Mouse (Mus musculus) lung, embryonic 14.5 days (tissue): ENCODE data around the gene Mdga2. TPM values are rescaled to one million over a fixed set of nuclear protein-coding genes. Genes with fewer than 3 reads are reported as not detected.

ENCODE experiments used
- ATAC-seq: fragments of 200-750 bp; cut with Nextera tagmentation; 2 replicates; pipeline ENCODE4 v1.8.0; 2017; ENCODE audit warnings: mild to moderate bottlenecking, moderate TSS enrichment, moderate library complexity; ENCODE audit not compliant: insufficient read depth
- DNase-seq: peaks from one replicate; pipeline ENCODE4 v3.0.0-alpha.2; 2015
- H3K27ac ChIP-seq: fragments of 300-500 bp; sonication (generic); 2 replicates; pipeline ENCODE4 v1.5.1; 2014; ENCODE audit warnings: low read depth, mild to moderate bottlenecking, moderate library complexity
- H3K27me3 ChIP-seq: fragments of 300-500 bp; sonication (generic); 2 replicates; pipeline ENCODE4 v1.6.1; 2014; ENCODE audit warnings: low read length, control low read depth; ENCODE audit not compliant: insufficient read depth
- H3K36me3 ChIP-seq: fragments of 300-500 bp; sonication (generic); 2 replicates; pipeline ENCODE4 v1.6.1; 2014; ENCODE audit warnings: control low read depth; ENCODE audit not compliant: insufficient read depth
- H3K4me1 ChIP-seq: fragments of 300-500 bp; sonication (generic); 2 replicates; pipeline ENCODE4 v1.6.1; 2014; ENCODE audit warnings: antibody characterized with exemption, control low read depth; ENCODE audit not compliant: insufficient read depth
- H3K4me2 ChIP-seq: fragments of 300-500 bp; sonication (generic); 2 replicates; pipeline ENCODE4 v1.6.1; 2014; ENCODE audit warnings: mild to moderate bottlenecking
- H3K4me3 ChIP-seq: fragments of 300-500 bp; sonication (generic); 2 replicates; pipeline ENCODE4 v1.5.1; 2014; ENCODE audit warnings: low read depth, low read length
- H3K9ac ChIP-seq: fragments of 300-500 bp; sonication (generic); 2 replicates; pipeline ENCODE4 v1.6.1; 2014
- H3K9me3 ChIP-seq: fragments of 300-500 bp; sonication (generic); 2 replicates; pipeline ENCODE4 v1.6.1; 2016; ENCODE audit warnings: low read depth, low read length, control low read depth
- CTCF ChIP-seq: IDR thresholded peaks from 2 replicates; pipeline ENCODE4 v1.5.1; 2016; ENCODE audit warnings: antibody characterized with exemption, low read depth
- WGBS: fragments of 180-500 bp; shearing (Covaris S2); extraction: QIAGEN DNeasy Blood & Tissue Kit; methylation state at CpG from one replicate; pipeline ENCODE4 v1.1.7; 2014; 5-methylcytosine and 5-hydroxymethylcytosine counted together
- polyA plus RNA-seq: library from polyadenylated mRNA; unstranded; fragments of >200 nt; fragmentation: Nextera tagmentation; extraction: Ambion mirVana; gene quantifications from 2 replicates; pipeline ENCODE4 v1.2.1, GENCODE M21; 2014

Mdga2 gene
- 0.31 and 0.41 TPM in 2 replicates for polyA plus RNA-seq

DNA sequence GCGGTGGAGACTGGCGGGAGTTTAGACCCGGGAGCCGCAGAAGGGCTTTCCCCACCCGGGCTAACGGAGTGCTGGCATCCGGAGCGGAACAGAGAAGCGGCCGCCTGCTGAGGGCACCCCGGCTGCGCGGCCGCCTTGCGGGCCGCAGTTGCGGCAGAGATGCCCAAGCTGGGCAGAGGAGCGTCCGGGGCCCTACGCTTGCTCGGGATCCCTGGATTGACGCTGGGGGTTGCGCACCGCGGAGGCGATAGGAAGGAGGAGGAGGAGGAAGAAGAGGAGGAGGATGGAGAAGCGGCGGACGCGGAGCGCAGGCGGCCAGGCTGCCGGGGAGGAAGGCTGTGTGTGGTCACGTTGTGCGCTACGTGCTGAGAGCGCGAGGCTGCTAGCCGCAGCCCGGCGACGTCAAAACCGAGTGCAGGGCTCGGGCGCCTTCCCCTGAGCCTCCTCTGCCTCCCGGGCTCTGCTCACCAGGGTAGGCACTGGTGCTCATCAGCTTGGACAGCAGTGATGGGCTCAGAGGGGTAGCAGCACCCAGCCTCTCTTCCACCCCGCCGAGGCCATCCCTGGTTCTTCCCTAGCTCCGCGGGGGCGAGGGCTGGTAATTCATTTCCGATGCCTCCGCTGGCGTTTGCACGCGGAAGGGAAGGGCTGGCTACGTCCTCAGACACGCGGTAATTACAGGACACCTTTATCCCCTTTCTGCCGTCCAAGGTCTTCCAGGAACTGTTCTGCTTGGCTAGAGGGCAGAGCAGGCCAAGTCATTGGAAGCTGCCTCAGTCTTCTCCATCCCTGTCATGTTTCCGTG lies at the start of gene Mdga2:
TSS of gene Mdga2 (minus strand) at position 329 of the 805 bp plus-strand sequence.
- H3K9me3 ChIP-seq: no peaks in the 10 kb centered on the region
- no peaks in the 10 kb centered on the region for H3K36me3 ChIP-seq
- H3K4me2 ChIP-seq: peak within 1 kb of the TSS; percentile 98
- H3K27me3 ChIP-seq: peaks cover 46% of the 10 kb centered on the region
- peak within 1 kb of the TSS; percentile 51 for H3K4me3 ChIP-seq
- no peak within 1 kb of the TSS for H3K27ac ChIP-seq
- ATAC-seq: peak; percentile 74
- TF ChIP-seq CTCF: no peak
- DNase-seq: peak; percentile 64
- H3K4me1 ChIP-seq: no peaks in the 10 kb centered on the region
- H3K9ac ChIP-seq: peak within 1 kb of the TSS; percentile 20; the same call in 1 of the 2 replicates
- WGBS: under 1% methylated on average over 61 of the region's 61 CpGs

DNA sequence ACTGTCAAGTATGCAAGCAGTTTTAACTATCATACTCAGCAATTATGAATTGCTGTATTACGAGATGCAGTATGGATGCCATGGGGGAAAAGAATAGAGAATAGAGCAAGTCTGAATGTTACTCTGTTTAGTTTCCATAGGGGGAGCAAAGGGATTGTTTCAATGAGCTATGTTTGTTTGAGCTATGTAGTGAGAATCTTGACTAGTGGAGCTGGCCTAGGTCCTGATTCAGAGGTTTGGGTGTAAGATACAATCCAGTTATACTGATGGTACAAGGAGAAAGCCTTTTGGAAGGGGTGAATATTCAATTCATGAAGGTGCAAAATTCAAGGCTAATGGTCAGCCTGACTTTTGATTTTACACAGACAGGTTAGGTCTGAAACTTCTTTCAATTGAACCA lies 45.1 kb upstream of the Mdga2 start:
- DNase-seq: peak; percentile 74
- TF ChIP-seq CTCF: peak; percentile 25; the same call in 1 of the 2 replicates
- no peaks in the 10 kb centered on the region for H3K9me3 ChIP-seq
- no peak for ATAC-seq
- H3K27me3 ChIP-seq: no peaks in the 10 kb centered on the region
- no peak overlapping the region for H3K27ac ChIP-seq
- H3K9ac ChIP-seq: no peak overlapping the region
- no peaks in the 10 kb centered on the region for H3K36me3 ChIP-seq
- no peaks in the 10 kb centered on the region for H3K4me1 ChIP-seq
- H3K4me3 ChIP-seq: no peak overlapping the region
- 59% methylated on average over 1 of the region's 1 CpGs for WGBS
- H3K4me2 ChIP-seq: no peak overlapping the region

DNA sequence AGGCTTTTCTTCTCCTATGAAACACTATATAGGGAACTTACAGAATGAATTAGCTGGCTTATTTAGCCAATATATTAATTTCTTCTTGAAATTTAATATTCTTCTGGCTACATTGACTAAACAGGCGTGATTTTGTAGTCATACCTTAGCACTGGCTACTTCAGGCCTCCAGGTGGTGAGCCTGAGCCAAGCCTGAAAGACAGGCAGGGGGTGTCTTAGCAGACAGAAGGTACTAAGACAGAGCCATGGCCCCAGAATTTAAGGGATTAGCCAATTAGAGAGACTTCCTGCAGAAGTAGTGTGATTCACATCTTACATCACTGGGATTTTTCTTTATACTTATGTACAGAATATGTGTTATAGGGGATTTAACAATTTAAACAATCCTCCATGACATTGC lies 1.2 kb upstream of the Mdga2 start:
- Histone ChIP-seq H3K36me3 (no peaks in the 10 kb centered on the region), H3K27ac (no peak overlapping the region), H3K9ac (no peak overlapping the region), H3K9me3 (no peaks in the 10 kb centered on the region), H3K27me3 (peaks cover 46% of the 10 kb centered on the region), H3K4me1 (no peaks in the 10 kb centered on the region), H3K4me3 (no peak overlapping the region), H3K4me2 (no peak overlapping the region)
- TF ChIP-seq CTCF: no peak
- WGBS: 34% methylated on average over 1 of the region's 1 CpGs
- no peak for DNase-seq
- ATAC-seq: no peak

DNA sequence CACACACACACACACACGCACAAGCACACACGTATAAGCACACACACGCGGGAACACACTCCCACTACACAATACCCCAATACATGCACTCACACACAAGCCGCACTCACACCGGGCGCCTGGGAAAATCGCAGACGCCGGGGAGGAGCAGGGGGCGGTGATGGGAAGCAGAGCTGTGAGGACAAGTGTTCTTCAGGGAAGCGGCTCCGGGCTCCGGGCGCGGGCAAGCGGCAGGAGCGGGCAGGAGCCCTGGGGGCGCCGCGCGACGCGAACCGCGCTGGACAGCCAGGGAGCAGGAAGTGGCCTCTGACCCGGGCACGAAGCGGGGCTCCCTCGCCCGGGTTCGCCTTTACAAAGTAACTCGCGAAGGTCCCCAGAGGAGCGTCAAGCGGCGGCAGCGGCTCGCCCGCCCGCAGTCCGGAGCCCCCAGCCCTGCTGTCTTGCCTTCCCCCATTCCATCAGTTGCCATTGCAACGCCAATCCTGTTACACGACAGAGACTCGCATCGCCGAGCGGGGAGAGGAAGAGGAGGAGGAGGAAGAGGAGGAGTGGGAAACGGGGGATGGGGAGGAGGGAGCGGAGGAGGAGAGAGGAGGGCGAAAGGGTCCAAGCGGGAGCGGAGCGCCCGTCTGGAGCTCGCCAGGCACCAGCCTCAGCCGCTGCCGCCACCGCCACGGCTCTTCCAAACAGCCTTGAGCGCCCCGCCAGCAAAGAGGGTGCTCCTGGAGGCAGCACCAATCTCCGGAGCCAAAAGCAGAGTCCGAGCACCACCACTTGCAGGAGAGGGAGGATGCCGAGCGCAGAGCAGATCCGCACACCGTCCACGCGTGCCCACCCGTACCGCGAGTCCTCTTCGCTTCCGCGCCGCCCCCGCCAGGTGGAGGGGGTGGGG lies 774 bp downstream of the Mdga2 start:
- TF ChIP-seq CTCF: no peak
- ATAC-seq (peak; percentile 68), DNase-seq (peak; percentile 46)
- H3K27me3 ChIP-seq: peaks cover 46% of the 10 kb centered on the region
- H3K27ac ChIP-seq: no peak overlapping the region
- peak overlapping the region; percentile 51 for H3K4me3 ChIP-seq
- under 1% methylated on average over 75 of the region's 78 CpGs for WGBS
- H3K4me1 ChIP-seq: no peaks in the 10 kb centered on the region
- H3K9me3 ChIP-seq: no peaks in the 10 kb centered on the region
- H3K9ac ChIP-seq: peak overlapping the region; percentile 19; the same call in 1 of the 2 replicates
- H3K4me2 ChIP-seq: peak overlapping the region; percentile 98
- H3K36me3 ChIP-seq: no peaks in the 10 kb centered on the region

DNA sequence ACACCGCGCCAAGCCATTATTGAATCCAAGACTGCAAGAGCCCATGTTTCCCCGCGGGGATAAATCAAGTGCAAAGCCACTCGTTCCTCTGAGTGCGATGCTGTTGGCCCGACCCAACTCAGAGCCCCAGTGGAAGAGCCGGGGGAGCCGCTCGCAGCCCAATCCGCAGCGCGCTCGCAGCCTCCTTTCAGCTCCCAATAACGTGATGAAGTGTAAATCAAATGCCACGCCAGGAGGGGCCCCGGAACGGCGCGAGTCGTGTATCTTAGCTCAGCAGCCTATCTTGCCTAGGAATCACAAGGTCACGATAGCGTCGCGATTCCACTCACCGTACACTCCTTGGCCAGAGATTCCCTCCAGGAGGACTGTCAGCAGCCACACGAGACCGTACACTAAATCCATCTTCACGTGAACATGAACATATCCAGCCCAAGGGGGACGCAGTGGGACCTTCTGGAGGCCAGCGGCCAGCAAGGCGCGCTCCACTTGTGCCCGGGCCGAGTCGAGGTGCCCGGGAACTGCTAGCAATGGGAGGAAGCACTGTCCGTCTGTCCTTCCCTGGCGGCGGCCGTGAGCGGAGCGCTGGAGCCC lies 1.6 kb downstream of the Mdga2 start:
- DNase-seq (peak; percentile 31), ATAC-seq (peak; percentile 28; the same call in 1 of the 2 replicates)
- Histone ChIP-seq H3K9me3 (no peaks in the 10 kb centered on the region), H3K4me1 (no peaks in the 10 kb centered on the region), H3K4me2 (peak overlapping the region; percentile 98), H3K9ac (no peak overlapping the region), H3K36me3 (no peaks in the 10 kb centered on the region), H3K4me3 (peak overlapping the region; percentile 51), H3K27me3 (peaks cover 46% of the 10 kb centered on the region), H3K27ac (no peak overlapping the region)
- TF ChIP-seq CTCF: no peak
- under 1% methylated on average over 43 of the region's 43 CpGs for whole genome bisulfite sequencing

DNA sequence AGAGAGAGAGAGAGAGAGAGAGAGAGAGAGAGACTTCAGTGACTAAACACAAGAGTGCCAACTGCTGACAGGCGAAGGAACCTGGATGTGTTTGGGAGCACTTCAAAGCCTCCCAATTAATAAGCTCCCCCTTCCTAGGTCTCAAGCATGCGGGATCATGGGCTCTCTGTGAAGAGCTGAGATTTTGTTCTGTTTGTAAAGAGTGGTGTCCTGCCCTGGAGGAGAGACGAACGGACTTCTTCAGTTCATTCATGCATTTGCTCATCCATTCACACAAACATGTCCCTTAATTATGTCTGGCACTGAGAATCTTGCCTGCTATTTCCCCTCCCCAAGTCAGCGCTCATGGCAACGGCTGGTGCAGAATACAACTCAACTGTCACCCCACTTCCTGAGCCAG lies 2.3 kb downstream of the Mdga2 start:
- Histone ChIP-seq H3K27me3 (peaks cover 46% of the 10 kb centered on the region), H3K27ac (no peak overlapping the region), H3K4me2 (peak overlapping the region; percentile 98), H3K36me3 (no peaks in the 10 kb centered on the region), H3K9me3 (no peaks in the 10 kb centered on the region), H3K4me1 (no peaks in the 10 kb centered on the region), H3K9ac (no peak overlapping the region), H3K4me3 (peak overlapping the region; percentile 51; the same call in 1 of the 2 replicates)
- 4% methylated on average over 6 of the region's 6 CpGs for WGBS
- no peak for ATAC-seq
- DNase-seq: no peak
- no peak for TF ChIP-seq CTCF

DNA sequence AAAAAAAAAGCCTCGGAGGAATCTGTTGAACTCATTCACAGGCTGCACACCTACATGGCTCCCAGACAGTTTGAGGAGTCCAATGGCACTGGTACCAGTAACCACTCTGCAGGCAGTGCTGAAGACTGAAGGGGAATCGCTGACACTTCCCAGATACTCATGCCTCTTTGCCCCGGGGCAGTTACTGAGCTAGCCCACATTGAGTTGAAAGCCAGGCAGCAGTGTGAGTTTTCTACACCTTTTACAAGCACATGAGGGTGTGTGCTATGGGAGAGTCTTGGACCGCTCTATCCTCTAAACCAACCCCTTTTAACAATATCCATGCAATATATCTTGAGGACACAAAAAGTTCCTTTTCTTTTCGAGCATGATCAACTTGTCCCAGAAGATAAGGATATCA lies 2.8 kb downstream of the Mdga2 start:
- WGBS: 31% methylated on average over 5 of the region's 5 CpGs

More for the DNA sequence above, 2.8 kb downstream of the Mdga2 start:
- Histone ChIP-seq H3K27ac (no peak overlapping the region), H3K9ac (no peak overlapping the region), H3K4me3 (no peak overlapping the region), H3K4me2 (no peak overlapping the region), H3K27me3 (peaks cover 46% of the 10 kb centered on the region), H3K4me1 (no peaks in the 10 kb centered on the region), H3K9me3 (no peaks in the 10 kb centered on the region), H3K36me3 (no peaks in the 10 kb centered on the region)
- no peak for DNase-seq
- TF ChIP-seq CTCF: no peak
- ATAC-seq: no peak
